Mouse (Mus musculus) liver, embryonic 12.5 days (tissue): ENCODE measurements around the gene Gm20075. TPM values are rescaled to one million over a fixed set of nuclear protein-coding genes. Genes with fewer than 3 reads are reported as not detected.

Source experiments
- ATAC-seq: fragments of 200-750 bp; cut with Nextera tagmentation; 2 replicates; pipeline ENCODE4 v1.8.0; 2017; ENCODE audit warnings: moderate number of reproducible peaks, mild to moderate bottlenecking, moderate library complexity
- H3K27ac ChIP-seq: fragments of 300-500 bp; sonication (generic); 2 replicates; pipeline ENCODE4 v1.5.1; 2016; ENCODE audit warnings: mild to moderate bottlenecking
- H3K27me3 ChIP-seq: fragments of 300-500 bp; sonication (generic); replicated peaks from 2 replicates; pipeline ENCODE4 v1.6.1; 2016; ENCODE audit warnings: mild to moderate bottlenecking, moderate library complexity
- H3K36me3 ChIP-seq: fragments of 300-500 bp; sonication (generic); 2 replicates; pipeline ENCODE4 v1.6.1; 2016; ENCODE audit warnings: mild to moderate bottlenecking, moderate library complexity
- H3K4me1 ChIP-seq: fragments of 300-500 bp; sonication (generic); 2 replicates; pipeline ENCODE4 v1.6.1; 2016
- H3K4me2 ChIP-seq: fragments of 300-500 bp; sonication (generic); 2 replicates; pipeline ENCODE4 v1.6.1; 2016; ENCODE audit warnings: mild to moderate bottlenecking, moderate library complexity
- H3K4me3 ChIP-seq: fragments of 300-500 bp; sonication (generic); 2 replicates; pipeline ENCODE4 v1.5.1; 2016; ENCODE audit warnings: mild to moderate bottlenecking, moderate library complexity
- H3K9ac ChIP-seq: fragments of 300-500 bp; sonication (generic); 2 replicates; pipeline ENCODE4 v1.6.1; 2016; ENCODE audit warnings: mild to moderate bottlenecking, moderate library complexity
- H3K9me3 ChIP-seq: fragments of 300-500 bp; sonication (generic); replicated peaks from 2 replicates; pipeline ENCODE4 v1.6.1; 2016; ENCODE audit warnings: mild to moderate bottlenecking, moderate library complexity
- WGBS: fragments of 180-500 bp; shearing (Covaris S2); methylation state at CpG from one replicate; pipeline ENCODE4 v1.1.7; 2016; ENCODE audit not compliant: insufficient replicate concordance; 5-methylcytosine and 5-hydroxymethylcytosine counted together
- polyA plus RNA-seq: library from polyadenylated mRNA; unstranded; fragments of >200 nt; fragmentation: Nextera tagmentation; extraction: Ambion mirVana; gene quantifications from 2 replicates; pipeline ENCODE4 v1.2.1, GENCODE M21; 2016

Gene Gm20075
- polyA plus RNA-seq, 1 experiment from 2014 or later = 6.2 TPM

DNA sequence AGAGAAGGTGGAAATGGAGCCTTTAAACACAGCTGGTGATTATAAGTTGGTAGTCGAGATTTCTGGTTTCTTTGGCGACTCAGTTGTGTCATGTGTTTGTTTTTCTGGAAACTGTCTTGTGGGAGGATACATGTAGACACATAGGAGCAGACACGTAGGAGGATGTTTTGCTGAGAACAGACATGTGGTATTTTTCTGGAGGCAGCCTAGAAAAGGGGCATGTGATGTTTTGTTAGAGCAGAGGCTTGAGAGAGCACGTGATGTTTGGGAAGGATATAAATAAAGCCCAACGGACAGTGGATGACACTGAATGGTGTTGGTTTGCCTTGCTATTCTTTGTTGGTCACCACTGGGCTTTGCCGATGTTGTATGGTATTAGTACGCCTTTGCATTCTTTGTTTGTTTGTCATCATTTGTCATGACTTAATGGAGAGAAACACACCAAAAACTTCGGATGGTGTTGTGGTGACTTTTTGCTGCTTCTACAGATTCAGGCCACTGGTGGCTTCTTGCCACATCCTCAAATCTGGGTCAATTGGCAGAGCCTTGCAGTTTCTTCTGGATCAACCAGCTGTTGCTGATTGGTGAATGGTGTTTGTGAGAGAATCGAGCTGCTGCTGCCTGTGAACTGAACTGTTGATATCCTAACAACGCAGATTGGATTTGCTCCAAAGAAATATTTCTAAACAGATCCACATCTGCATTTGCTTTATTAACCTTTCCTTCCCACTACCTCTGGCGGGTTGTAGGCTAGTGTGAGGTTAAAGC, 40.7 kb downstream of the Gm20075 start:
- WGBS = 64% methylated on average over 11 of the region's 11 CpGs
- H3K27me3 ChIP-seq = no peaks in the 10 kb centered on the region
- H3K9me3 ChIP-seq = no peaks in the 10 kb centered on the region
- H3K4me2 ChIP-seq = no peak overlapping the region
- H3K9ac ChIP-seq = no peak overlapping the region
- no peaks in the 10 kb centered on the region for H3K4me1 ChIP-seq
- H3K27ac ChIP-seq = no peak overlapping the region
- no peak for ATAC-seq
- no peaks in the 10 kb centered on the region for H3K36me3 ChIP-seq
- no peak overlapping the region for H3K4me3 ChIP-seq

DNA sequence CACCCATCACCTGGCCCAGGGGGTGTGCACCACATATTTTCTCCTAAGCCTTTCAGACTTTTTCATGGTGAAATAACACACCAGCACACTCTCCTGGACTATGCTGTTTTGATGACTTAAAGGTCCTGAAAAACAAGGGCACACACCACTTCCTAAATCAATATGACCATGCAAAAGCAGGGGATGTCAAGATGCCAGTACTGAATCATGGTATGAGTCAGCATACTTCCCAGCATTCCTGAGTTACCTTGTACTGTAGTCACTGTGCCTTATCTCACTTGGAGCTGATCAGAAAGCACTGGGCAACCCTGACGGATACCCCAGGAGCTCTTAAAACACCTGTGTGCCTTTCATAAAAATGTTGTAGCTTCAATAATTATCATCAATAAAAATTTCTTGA, 41.6 kb downstream of the Gm20075 start:
- Histone ChIP-seq H3K27ac (no peak overlapping the region), H3K4me3 (no peak overlapping the region), H3K4me1 (no peaks in the 10 kb centered on the region), H3K36me3 (no peaks in the 10 kb centered on the region), H3K9ac (no peak overlapping the region), H3K4me2 (no peak overlapping the region), H3K9me3 (no peaks in the 10 kb centered on the region), H3K27me3 (no peaks in the 10 kb centered on the region)
- 40% methylated on average over 1 of the region's 1 CpGs for WGBS
- no peak for ATAC-seq

DNA sequence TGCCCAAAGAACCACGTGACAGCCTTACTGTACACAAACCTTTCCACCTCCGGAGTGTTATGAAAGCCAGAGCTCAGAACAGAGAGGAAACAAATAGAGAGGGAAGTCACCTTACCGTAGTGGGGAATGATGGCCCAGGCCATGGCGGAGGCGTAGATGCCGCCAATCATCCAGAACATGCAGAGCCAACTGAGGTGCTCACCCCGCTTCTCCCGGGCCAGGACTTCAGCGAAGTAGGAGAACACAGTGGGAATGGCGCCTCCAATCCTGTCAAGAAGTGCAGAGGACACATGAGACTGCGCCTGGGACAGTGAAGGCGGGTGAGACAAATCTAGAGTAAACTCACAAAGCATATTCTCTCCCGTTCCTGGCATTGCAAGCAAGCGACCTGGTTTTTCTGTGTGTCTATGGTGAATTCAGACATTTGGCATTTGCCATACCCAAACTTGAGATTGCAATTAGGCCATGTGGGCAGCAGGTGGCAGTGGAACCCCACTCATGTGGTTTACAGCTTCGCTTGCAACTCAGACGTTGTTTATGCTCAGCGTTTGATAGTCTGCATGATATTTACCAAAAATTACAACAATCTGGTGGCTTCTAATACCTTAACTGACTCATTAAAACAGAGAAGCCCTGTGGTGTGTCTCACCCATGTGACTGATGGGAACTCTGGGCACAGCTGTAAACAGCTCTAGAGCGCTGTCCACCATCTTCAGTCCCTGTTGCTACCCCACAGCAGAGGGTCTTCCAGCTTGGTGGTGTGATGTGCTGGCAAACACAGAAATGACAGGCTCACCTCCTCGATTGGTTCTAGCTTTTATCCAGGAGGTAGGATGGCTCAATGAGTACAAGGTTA, 50.6 kb downstream of the Gm20075 start:
- WGBS = 48% methylated on average over 19 of the region's 19 CpGs
- Histone ChIP-seq H3K4me2 (no peak overlapping the region), H3K27ac (no peak overlapping the region), H3K4me3 (no peak overlapping the region), H3K27me3 (no peaks in the 10 kb centered on the region), H3K36me3 (no peaks in the 10 kb centered on the region), H3K9ac (no peak overlapping the region), H3K4me1 (no peaks in the 10 kb centered on the region), H3K9me3 (no peaks in the 10 kb centered on the region)
- no peak for ATAC-seq

Other genes starting within 250 kb of the Gm20075 start
- gene Iqgap2, start 189.5 kb downstream of the Gm20075 start, polyA plus RNA-seq = 14.5 and 14.7 TPM in 2 replicates
- not detected in 2 replicates for gene Gm17190, start 678 bp upstream of the Gm20075 start, polyA plus RNA-seq
- 0.07 and 0.12 TPM in 2 replicates for gene Sv2c, start 51.2 kb upstream of the Gm20075 start, polyA plus RNA-seq